ENCODE assay signal across 9 mouse cellular contexts in the genomic region with DNA sequence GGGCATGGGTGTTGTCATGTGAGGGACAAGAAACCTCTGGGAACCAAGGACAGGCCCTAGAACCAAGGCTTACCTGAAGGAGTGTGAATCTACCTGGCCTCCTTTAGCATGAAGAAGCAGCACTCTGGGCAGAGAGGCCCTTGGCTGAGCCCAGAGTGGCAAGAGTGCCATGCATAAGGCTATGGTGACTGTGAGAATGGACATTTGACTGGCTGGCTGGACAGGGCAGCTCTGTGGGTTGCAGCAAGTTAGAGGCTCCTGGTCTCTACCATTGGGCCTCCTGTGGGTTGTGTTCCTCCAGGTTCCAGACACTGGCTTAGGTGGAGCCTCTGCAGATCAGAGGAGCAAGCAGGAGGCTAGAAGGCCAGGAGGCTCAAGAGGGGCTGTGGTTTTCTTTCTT.
A peak's percentile ranks its signal among the peaks of the same experiment; 100 is the strongest.
DNase-seq lines count a peak whose midpoint lies in the region; ATAC-seq lines count a peak whose summit lies in the region.
"Had no signal": no experiment of that assay in that cellular context is flagged by ENCODE, and none has a peak within 500 bp of the region (broad histone marks: within the 10 kb centered on the region; RNA-seq: fewer than 3 reads in every experiment).

No protein-coding gene starts in this region.

- no peaks in the 10 kb centered on the region for H3K36me3 ChIP-seq in kidney, embryonic 15.5 days
- H3K36me3 ChIP-seq in forebrain, embryonic 10.5 days (replicated peaks) = no peaks in the 10 kb centered on the region
- H3K36me3 ChIP-seq in hindbrain, embryonic 13.5 days = no peaks in the 10 kb centered on the region
- H3K36me3 ChIP-seq in midbrain, embryonic 12.5 days = no peaks in the 10 kb centered on the region

- no peaks in the 10 kb centered on the region for H3K27me3 ChIP-seq in kidney, embryonic 15.5 days
- 0 out of 2 replicates have a peak, but pooled peaks cover 5% of the 10 kb centered on the region for H3K27me3 ChIP-seq in forebrain, embryonic 10.5 days (ENCODE audit: poor library complexity, severe bottlenecking)
- H3K27me3 ChIP-seq in hindbrain, embryonic 13.5 days = no peaks in the 10 kb centered on the region
- H3K27me3 ChIP-seq in midbrain, embryonic 12.5 days = no peaks in the 10 kb centered on the region

- H3K9ac ChIP-seq in kidney, embryonic 15.5 days = no peak overlapping the region
- peak overlapping the region; percentile 64; the same call in 1 of the 2 replicates for H3K9ac ChIP-seq in hindbrain, embryonic 13.5 days
- H3K9ac ChIP-seq in midbrain, embryonic 12.5 days (replicated peaks) = peak overlapping the region; percentile 64

- no peak for ATAC-seq in kidney, embryonic 15.5 days (replicated peaks; ENCODE audit: low FRiP score)
- no peak for ATAC-seq in hindbrain, embryonic 13.5 days (ENCODE audit: low FRiP score)
- no peak for ATAC-seq in midbrain, embryonic 12.5 days (ENCODE audit: low FRiP score, low read depth)

- no peak overlapping the region for H3K4me2 ChIP-seq in kidney, embryonic 15.5 days
- H3K4me2 ChIP-seq in hindbrain, embryonic 13.5 days = no peak overlapping the region
- 0 out of 2 replicates have a peak overlapping the region, but pooled peaks have one; percentile 48 for H3K4me2 ChIP-seq in midbrain, embryonic 12.5 days (replicated peaks)

- H3K27ac ChIP-seq in kidney, embryonic 15.5 days = peak overlapping the region; percentile 84
- H3K27ac ChIP-seq in forebrain, embryonic 10.5 days = peak overlapping the region; percentile 99
- H3K27ac ChIP-seq in hindbrain, embryonic 13.5 days = peak overlapping the region; percentile 100
- H3K27ac ChIP-seq in midbrain, embryonic 12.5 days (replicated peaks) = peak overlapping the region; percentile 100
- H3K27ac ChIP-seq: macrophage had no signal

- intact Hi-C loops in left cerebral cortex, postnatal 14 days (cut with DNase I) = loop anchor here (5.0 kb wide), 1 partner anchor 48 kb away; no protein-coding TSS in a partner anchor

- DNase-seq in kidney, adult 9 months = no peak
- DNase-seq in forebrain, embryonic 10.5 days (ENCODE audit: extremely low spot score, low spot score) = no peak
- DNase-seq in urinary bladder, postnatal 10 days (ENCODE audit: low spot score) = no peak
- DNase-seq in left cerebral cortex, postnatal 14 days (ENCODE audit: low spot score in 2 of 2) = no peak
- no peak for DNase-seq in adrenal gland, postnatal 25 days

- peaks cover 67% of the 10 kb centered on the region for H3K4me1 ChIP-seq in kidney, embryonic 15.5 days
- H3K4me1 ChIP-seq in forebrain, embryonic 10.5 days = peaks cover 74% of the 10 kb centered on the region
- peaks cover 71% of the 10 kb centered on the region for H3K4me1 ChIP-seq in hindbrain, embryonic 13.5 days (replicated peaks)
- H3K4me1 ChIP-seq in midbrain, embryonic 12.5 days = peaks cover 73% of the 10 kb centered on the region

- H3K9me3 ChIP-seq in kidney, embryonic 15.5 days (replicated peaks) = no peaks in the 10 kb centered on the region
- no peaks in the 10 kb centered on the region for H3K9me3 ChIP-seq in forebrain, embryonic 10.5 days
- H3K9me3 ChIP-seq in hindbrain, embryonic 13.5 days = no peaks in the 10 kb centered on the region
- no peaks in the 10 kb centered on the region for H3K9me3 ChIP-seq in midbrain, embryonic 12.5 days

- no peak overlapping the region for H3K4me3 ChIP-seq in kidney, embryonic 15.5 days (replicated peaks)
- H3K4me3 ChIP-seq in forebrain, embryonic 10.5 days = 0 out of 2 replicates have a peak overlapping the region, but pooled peaks have one; percentile 44
- H3K4me3 ChIP-seq in hindbrain, embryonic 13.5 days = no peak overlapping the region
- no peak overlapping the region for H3K4me3 ChIP-seq in midbrain, embryonic 12.5 days
